Mouse (Mus musculus): Measurements from ENCODE around the gene Echs1.

DNA sequence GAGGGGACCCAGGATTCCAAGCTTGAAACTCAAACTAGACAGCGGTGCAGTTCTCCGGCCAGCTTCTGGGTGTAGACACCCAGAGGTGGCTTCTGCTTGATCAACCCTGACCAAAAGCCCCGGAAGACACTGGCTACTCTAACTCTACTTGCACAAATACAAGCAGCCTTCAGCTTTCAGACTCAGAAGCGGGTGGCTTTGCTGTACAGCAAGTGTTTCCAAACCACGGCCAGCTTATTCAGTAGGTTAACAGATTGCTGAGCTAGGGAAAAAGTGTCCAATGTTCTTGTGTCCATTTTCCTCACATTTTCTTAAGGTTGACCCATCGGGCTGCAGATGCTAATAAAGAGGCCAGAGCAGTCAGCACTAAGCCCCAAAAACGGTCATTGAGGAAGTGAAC, 57.7 kb downstream of the Echs1 start:
- TF ChIP-seq POLR2A (IDR thresholded peaks at IDR 0.05; ENCODE audit: control insufficient read depth, extremely low read depth, insufficient read depth, low read length, poor library complexity) (no peak), CTCF (IDR thresholded peaks at IDR 0.05; ENCODE audit: borderline replicate concordance, control insufficient read depth, extremely low read depth, insufficient read depth, low read length, poor library complexity) (no peak)
